Mouse (Mus musculus) heart, adult 8-10 months (tissue): ENCODE measurements at regions not wholly inside any gene's neighbourhood (a gene's known extent, or its start where the extent isn't known, plus 50 kb on each side); places are given as distances from the start of the nearest gene placed in this dataset.

Source experiments
- DNase-seq: peaks from one replicate; pipeline ENCODE4 v3.0.0; 2022; ENCODE audit warnings: low spot score

DNA sequence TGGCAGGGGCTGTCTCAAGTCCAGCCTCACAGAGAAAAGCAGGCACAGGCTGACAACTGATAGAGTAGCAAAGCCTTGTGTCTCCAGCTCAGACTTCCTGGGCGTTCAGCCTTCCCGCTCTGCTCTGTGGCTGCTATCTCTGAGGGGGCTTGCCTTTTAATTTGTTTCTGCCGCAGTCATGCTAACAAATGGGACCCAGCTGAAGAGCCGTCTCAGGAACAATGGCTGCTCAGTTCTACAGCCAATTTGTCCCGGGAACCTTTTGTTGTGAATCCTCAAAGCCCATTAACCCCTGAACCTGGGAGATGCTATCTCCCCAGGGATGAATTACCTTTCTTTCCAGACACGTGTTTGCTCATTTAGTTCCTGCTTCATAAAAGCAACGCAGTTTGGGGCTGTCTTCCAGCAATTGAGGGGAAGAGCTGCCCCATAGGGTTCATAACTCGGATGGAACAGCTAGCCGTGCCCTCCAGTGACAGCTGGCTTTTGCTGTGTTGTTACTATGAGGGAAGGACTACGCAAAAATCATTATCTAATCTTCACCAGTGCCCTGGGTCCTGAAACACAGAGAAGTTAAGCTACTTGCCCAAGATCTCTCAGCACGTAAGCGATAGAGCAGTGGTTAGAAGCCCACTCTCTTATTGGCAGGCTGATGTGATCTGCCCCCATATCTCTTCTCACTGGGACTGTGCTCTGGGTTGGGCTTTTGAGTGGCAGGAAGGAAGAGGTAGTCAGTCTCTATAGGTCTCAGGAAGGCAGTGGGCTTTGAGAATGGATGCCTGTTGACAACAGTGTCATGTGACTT lies 240.9 kb downstream of the Rybp start:
- no peak for DNase-seq

GRCm38 (mm10) chr6:100045109-100045508 lies 242.2 kb downstream of the Rybp start:
- DNase-seq = no peak

DNA sequence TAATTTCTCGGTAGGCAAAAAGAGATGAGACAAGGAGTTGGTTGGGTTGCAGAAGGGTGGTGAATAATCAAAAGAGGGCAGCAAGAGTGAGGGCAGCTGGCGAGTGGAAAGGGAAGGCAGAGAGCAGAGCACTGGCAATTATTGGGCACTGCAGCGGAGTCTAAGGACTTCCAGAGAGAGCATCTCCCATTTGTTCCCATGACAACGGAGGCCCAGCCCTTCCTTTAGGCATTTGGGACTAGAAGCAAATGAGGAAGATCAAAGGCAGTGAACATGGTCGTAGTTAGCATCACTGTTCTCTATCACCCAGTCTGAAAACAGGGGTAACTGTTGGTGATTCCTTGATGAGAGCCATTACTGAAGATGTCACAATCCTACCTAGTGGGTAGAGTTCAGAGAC lies 246.1 kb downstream of the Rybp start:
- no peak for DNase-seq

DNA sequence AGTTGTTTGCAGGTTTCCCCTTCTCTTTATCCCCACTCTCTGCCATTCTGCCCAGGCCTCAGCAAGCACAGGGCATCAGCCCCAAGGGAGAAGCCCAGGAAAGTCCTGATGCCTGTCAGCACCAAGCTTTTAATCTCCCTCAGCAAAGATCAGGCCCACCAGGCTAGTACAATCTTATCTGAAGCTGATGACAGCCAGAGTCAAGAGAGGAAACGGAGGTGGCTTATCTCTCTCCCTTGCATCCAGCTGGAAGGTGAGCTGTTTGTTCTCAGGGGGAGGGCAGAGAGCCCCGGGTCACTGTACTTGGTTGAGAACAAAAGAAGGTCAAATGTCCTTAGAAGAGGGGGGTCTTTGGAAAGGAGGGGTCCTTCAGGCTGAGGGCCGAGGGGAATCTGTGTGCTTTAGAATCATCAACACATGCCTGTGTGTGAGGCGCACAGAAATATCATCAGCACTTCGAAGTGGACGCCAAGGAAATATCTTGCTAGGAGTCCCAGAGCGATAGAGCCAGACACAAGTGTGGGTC lies 246.8 kb downstream of the Rybp start:
- DNase-seq = no peak

DNA sequence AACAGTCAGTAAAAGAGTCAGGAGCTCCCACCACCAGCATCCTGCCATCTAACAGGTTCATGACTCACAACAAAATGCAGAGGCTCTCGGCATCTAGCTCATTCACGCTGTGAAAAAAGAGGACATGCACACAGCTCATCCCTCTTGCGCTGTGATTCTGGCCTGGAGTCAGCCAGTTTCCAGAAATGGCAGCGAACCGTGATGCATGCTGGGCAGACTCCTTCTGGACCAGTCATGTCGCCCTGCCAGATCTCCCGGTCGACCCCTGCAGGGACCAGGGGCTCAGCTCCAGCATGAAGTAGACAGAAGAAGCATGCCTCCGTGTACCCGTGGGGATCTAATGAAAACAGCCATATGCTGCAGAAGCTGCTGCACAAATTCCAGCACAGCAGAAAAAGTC lies 254.6 kb downstream of the Rybp start:
- DNase-seq = no peak

DNA sequence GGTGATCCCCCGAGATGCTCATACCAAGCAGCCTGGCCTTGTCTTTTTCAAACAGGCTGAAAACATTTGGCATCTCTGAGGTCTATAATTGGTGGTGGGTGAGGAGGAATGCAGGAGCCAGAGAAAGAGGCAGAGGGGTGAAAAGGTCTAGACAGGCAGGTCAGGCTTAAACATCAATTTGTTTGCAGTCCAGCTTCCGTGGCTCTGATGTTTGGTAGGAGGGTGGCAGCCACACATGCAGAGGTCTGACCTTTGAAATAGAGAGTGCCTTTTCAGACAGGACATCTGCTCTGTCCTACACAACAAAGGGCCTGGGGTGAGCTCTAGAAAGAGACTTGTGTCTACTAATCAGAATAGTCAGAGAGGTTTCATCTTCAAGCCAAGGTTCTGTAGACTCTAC lies 256.8 kb downstream of the Rybp start:
- DNase-seq = no peak

DNA sequence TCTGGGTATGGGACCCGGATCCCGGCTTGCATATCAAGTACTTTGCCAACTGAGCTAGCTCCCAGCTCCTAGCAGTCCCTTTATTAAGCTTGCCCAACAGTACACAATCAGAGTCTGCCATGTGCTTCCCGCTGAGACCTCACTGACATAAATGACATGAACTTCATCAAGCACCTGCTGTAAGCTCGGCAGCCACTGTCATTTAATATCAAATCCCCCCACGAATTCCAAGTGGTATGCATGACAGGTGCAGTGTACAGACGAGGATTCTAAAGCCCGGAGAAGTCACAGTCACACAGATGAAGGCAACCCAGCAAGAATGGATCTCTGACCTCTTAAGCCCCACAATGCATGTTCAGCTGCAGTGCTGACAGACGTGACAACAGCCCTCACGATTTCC lies 257.3 kb downstream of the Rybp start:
- no peak for DNase-seq

- no peak for DNase-seq
These were observed 259.8 kb downstream of the Rybp start for GRCm38 (mm10) chr6:100027524-100027923.

DNA sequence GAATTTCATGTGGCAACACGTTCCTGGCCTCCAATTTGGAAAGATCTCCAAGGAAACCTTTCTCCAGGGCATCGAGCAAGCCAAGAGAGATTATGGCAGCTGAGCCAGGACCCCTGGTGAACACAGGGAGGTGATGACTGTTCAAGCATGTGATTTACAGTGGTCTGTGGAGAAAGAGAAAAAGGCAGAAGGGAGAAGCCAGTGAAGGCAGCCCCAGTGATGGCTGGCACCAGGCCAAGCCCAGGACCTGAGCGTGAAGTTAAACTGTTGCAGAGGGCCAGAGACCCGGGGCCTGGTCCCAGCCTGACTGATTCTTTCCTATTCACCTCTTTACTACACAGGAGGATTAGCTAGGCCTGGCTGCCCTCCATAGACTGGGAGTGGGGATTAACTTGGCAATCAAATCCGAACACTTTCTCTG lies 261.7 kb downstream of the Rybp start:
- DNase-seq = no peak

DNA sequence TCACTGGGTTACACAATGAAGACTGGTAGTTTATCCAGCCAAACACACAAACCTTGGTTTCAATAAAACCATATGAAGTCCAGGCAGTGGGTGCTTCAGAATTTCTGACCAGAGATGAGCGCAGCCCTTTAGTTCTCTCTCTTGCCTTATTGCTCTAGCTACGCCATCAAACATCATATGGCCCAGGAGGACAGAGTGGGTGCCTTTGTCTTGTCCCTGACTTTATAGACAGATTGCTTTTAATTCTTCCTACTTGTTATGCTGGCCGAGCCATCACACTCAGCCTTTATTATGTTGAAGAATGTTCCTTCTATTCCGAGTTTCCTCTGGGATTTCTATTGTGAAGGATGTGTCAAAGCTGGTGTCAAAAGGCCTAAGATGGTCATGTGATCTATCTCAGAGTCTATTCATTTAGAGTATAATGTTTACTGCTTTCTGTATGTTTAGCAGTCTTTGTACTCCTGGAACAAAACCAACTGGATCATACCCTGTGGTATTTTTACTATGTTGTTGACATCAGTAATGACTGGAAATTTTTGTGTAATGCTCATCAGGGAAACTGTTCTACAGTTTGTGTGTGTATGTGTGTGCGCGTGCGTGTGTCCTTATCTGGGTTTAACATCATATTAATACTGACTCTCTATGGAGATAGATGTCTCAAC lies 263.7 kb downstream of the Rybp start:
- DNase-seq = no peak

GRCm38 (mm10) chr6:100019016-100019415 lies 268.3 kb downstream of the Rybp start:
- no peak for DNase-seq

DNA sequence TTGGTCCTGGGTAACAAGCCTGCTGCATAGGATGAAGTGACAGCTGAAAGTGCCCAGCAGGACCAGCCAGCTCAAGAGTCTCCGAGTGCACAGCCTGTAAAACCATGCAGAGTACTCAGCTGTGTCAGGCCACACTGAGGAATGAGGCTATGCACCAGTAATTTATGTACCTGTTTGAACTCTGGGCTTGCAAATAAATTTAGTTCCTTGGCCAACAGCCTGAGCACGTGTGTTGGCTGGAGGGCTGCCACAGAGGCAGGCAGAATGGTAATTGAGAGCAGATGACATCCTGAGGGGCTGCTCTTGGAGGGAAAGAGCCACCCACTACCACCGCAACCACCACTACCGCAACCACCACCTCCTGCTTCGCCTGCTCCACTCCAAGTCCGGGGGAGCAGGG lies 273.3 kb downstream of the Rybp start:
- peak; percentile 25 for DNase-seq

GRCm38 (mm10) chr6:100011520-100012062 lies 275.7 kb downstream of the Rybp start:
- DNase-seq = peak; percentile 82

DNA sequence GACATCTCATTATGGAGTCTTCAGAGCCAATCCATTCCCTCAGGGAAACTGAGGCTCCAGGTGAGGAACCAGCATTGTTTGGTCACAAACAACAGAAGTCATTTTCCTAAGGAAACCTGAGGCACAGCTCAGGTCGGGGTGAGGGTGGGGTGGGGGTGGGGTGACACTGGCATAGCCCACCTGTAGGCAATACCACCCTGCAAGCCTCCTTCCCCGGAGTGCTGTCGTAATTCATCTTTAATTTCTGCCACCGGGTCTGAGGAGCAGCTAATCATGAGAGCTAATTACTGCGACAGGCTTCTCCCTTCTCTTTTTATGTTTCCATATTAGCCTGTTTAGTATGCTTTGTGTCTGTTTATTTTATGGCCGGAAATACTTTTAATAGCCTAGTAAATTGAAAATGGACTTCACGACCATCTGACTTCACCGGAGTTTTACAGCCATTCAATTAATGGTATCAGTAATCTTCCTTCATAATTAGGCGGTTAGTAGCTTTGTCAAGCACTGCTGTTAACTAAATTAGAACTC lies 276.3 kb downstream of the Rybp start:
- DNase-seq = no peak

GRCm38 (mm10) chr6:99999711-100000365 lies 273.6 kb upstream of the Prok2 start:
- no peak for DNase-seq

DNA sequence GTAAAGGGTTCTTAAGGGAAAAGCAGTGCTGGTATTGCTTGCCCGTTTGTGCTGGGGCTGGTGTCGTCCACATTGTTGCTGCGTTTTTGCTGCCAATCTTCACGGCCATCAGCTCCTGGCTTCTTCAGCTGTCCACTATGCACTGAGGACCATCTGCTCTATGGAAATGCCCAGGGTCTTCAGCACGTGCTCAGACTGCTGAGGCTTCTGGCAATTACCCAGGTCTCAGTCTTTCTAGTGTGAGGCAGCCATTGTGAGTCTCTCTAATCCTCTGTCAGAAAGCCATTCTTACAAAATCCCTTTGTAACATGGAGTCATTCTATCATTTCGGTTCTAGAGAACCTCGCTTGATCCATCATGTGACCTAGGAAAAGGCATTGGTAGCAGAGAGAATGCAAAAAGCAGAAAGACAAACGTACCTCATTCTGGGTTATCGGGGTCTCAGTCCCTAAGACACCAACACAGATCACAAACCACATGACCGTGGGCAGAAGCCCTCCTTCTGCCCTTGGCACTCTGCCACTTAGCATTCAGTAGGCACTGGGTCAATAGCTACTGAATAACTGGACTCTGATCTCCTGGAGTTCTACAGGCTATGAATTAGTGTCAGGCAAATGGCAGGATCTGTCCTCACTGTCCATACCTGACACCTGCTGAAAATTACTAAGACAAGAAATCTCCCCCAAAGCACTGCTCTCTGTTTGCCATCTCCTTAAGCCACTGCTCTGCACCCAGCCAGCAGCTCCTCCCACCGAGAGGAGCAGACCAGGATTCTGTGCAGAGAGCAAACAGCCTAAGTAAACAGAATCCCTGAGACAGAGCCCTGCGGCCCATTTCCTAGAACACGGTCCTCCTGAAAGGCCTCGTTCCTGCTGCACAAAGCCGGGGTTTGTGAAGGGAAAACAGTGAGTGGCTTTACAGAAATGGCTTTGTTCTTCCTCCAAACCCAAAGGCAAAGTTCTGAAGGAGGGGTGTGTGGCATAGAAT lies 270.1 kb upstream of the Prok2 start:
- no peak for DNase-seq

- DNase-seq = no peak
These were observed 267.8 kb upstream of the Prok2 start for GRCm38 (mm10) chr6:99994026-99994425.

- peak; percentile 63 for DNase-seq
These were observed 264.9 kb upstream of the Prok2 start for GRCm38 (mm10) chr6:99991079-99991478.

- DNase-seq = no peak
These were observed 264.4 kb upstream of the Prok2 start for GRCm38 (mm10) chr6:99990604-99991003.

DNA sequence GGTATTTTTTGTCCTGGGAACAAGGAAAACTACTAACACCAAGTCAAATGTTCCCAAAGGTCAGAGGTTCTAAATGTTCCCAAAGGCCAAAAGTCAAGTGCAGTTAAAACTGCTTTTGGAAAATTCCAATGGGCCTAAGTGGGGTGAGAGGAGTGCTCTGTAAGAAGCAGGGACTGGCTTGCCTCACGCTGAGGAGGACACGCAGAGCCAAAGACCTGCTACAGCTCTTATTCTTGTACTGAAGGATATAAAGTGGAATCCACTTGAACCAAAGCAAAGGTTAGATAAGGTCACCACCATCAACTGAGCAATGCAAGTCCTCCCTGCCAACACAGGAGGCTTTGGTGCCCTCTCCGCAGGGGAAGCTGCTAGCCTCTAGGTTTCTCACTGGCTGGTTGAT lies 260.3 kb upstream of the Prok2 start:
- no peak for DNase-seq

- DNase-seq = no peak
These were observed 259.1 kb upstream of the Prok2 start for GRCm38 (mm10) chr6:99985322-99985721.
